Mouse (Mus musculus): ENCODE results near the gene Mllt1. TPM values are rescaled to one million over a fixed set of nuclear protein-coding genes. Genes with fewer than 3 reads are reported as not detected.

The Mllt1 gene
- polyA plus RNA-seq (2014; fragmentation: Nextera tagmentation; extraction: Ambion mirVana): 26.0 and 32.2 TPM in 2 replicates

DNA sequence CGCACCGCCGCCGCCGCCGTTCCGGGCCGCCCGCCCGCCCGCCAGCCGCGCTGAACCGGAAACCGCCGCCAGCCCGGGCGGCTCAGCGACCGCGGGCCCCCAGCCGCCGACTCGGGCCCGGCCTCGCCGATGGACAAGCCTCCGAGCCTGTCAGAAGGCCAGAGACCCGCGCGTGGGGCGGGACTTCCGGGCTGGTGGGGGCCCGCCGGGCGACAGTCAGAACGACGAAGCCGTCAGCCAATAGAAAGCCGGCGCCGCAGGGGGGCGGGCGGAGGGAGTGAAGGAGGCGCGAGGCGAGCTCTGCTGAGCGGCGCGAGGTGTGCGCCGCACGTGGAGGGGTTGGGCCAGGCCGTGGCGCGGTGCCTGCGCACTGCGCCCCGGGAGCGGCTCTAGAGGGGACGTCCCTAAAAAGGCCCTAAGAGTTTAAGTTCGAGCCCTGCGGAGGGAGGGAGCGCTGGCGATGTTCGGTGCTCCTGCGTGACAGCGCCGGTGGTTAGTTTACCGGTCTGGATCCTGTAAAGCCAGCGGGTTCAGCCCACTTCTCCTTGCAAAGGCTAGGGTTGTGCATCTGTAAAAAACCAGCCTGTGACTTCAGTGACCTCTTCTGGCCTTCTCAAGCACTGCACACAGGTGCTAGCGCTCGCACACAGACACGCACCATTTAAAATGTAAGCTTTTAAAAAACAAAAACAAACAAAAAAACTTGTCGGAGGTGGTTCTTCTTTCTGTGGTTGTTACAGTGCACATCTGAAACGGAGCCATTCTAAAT, at the start of gene Mllt1:
TSS of gene Mllt1 (minus strand) at position 53 of the 769 bp plus-strand sequence.
- Histone ChIP-seq H3K9ac (ENCODE audit: low read depth, low read length) (peak within 1 kb of the TSS; percentile 98), H3K4me3 (ENCODE audit: low read depth, low read length) (peak within 1 kb of the TSS; percentile 96)
- ATAC-seq (ENCODE audit: low FRiP score): peak; percentile 99

GRCm38 (mm10) chr17:56984886-56985285, 49.7 kb upstream of the Mllt1 start:
- Histone ChIP-seq H3K4me2 (replicated peaks; ENCODE audit: low read depth, low read length) (no peak overlapping the region), H3K4me1 (replicated peaks; ENCODE audit: control insufficient read depth, insufficient read depth, low read length) (no peaks in the 10 kb centered on the region), H3K27ac (ENCODE audit: low read depth, low read length) (no peak overlapping the region), H3K36me3 (ENCODE audit: control insufficient read depth, insufficient read depth, low read length) (no peaks in the 10 kb centered on the region), H3K27me3 (ENCODE audit: control insufficient read depth, insufficient read depth, low read length) (no peaks in the 10 kb centered on the region), H3K4me3 (ENCODE audit: low read depth, low read length) (no peak overlapping the region), H3K9me3 (ENCODE audit: control insufficient read depth, low read length) (no peaks in the 10 kb centered on the region), H3K9ac (ENCODE audit: low read depth, low read length) (no peak overlapping the region)
- DNase-seq (ENCODE audit: low spot score) (no peak), ATAC-seq (ENCODE audit: low FRiP score) (no peak)
- 82% methylated on average over 9 of the region's 9 CpGs for WGBS

More for the DNA sequence above, at the start of gene Mllt1:
- Histone ChIP-seq H3K9me3 (ENCODE audit: control insufficient read depth, low read length) (no peaks in the 10 kb centered on the region), H3K36me3 (ENCODE audit: control insufficient read depth, insufficient read depth, low read length) (no peaks in the 10 kb centered on the region), H3K27ac (ENCODE audit: low read depth, low read length) (peak within 1 kb of the TSS; percentile 67), H3K4me1 (replicated peaks; ENCODE audit: control insufficient read depth, insufficient read depth, low read length) (peaks cover 5% of the 10 kb centered on the region; the same call in 1 of the 2 replicates), H3K4me2 (replicated peaks; ENCODE audit: low read depth, low read length) (peak within 1 kb of the TSS; percentile 69), H3K27me3 (ENCODE audit: control insufficient read depth, insufficient read depth, low read length) (no peaks in the 10 kb centered on the region)
- WGBS: 3% methylated on average over 42 of the region's 76 CpGs
- DNase-seq (ENCODE audit: low spot score): peak; percentile 100

DNA sequence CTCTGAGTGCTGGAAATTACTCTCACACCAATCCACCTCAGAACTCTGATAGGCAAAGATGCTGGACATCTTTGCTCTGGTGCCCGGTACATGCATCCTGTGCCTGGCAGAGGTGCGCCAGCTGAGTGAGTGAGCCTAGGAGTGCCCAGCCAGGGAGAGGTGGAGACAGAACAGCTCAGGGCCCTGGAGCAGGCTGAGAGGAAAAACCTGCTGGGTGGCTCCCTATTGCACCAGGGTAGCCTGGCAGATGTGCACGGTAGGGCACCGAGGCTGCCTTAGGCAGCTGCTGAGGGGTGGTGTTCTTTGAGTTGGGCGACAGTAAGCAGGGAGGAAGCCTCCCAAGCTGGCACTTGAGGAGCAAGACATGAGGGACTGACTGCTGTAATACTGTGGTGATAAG, 46.8 kb upstream of the Mllt1 start, which contains the start of gene Acer1:
TSS of gene Acer1 (minus strand) at position 114 of the 400 bp plus-strand sequence.
- WGBS: 78% methylated on average over 5 of the region's 5 CpGs
- H3K4me1 ChIP-seq (replicated peaks; ENCODE audit: control insufficient read depth, insufficient read depth, low read length): no peaks in the 10 kb centered on the region

GRCm38 (mm10) chr17:56981049-56981448, 45.8 kb upstream of the Mllt1 start:
- H3K9me3 ChIP-seq (ENCODE audit: control insufficient read depth, low read length): no peaks in the 10 kb centered on the region
- WGBS: 84% methylated on average over 7 of the region's 7 CpGs
- no peak overlapping the region for H3K9ac ChIP-seq (ENCODE audit: low read depth, low read length)
- no peak overlapping the region for H3K27ac ChIP-seq (ENCODE audit: low read depth, low read length)
- ATAC-seq (ENCODE audit: low FRiP score): no peak
- no peak overlapping the region for H3K4me3 ChIP-seq (ENCODE audit: low read depth, low read length)
- DNase-seq (ENCODE audit: low spot score): no peak
- no peaks in the 10 kb centered on the region for H3K4me1 ChIP-seq (replicated peaks; ENCODE audit: control insufficient read depth, insufficient read depth, low read length)
- H3K27me3 ChIP-seq (ENCODE audit: control insufficient read depth, insufficient read depth, low read length): no peaks in the 10 kb centered on the region
- H3K36me3 ChIP-seq (ENCODE audit: control insufficient read depth, insufficient read depth, low read length): no peaks in the 10 kb centered on the region
- no peak overlapping the region for H3K4me2 ChIP-seq (replicated peaks; ENCODE audit: low read depth, low read length)

More for the DNA sequence above, 46.8 kb upstream of the Mllt1 start, which contains the start of gene Acer1:
- Histone ChIP-seq H3K4me3 (ENCODE audit: low read depth, low read length) (no peak within 1 kb of the TSS), H3K27me3 (ENCODE audit: control insufficient read depth, insufficient read depth, low read length) (no peaks in the 10 kb centered on the region), H3K4me2 (replicated peaks; ENCODE audit: low read depth, low read length) (no peak within 1 kb of the TSS), H3K27ac (ENCODE audit: low read depth, low read length) (no peak within 1 kb of the TSS), H3K9ac (ENCODE audit: low read depth, low read length) (no peak within 1 kb of the TSS), H3K9me3 (ENCODE audit: control insufficient read depth, low read length) (no peaks in the 10 kb centered on the region), H3K36me3 (ENCODE audit: control insufficient read depth, insufficient read depth, low read length) (no peaks in the 10 kb centered on the region)
- no peak for ATAC-seq (ENCODE audit: low FRiP score)
- DNase-seq (ENCODE audit: low spot score): no peak

DNA sequence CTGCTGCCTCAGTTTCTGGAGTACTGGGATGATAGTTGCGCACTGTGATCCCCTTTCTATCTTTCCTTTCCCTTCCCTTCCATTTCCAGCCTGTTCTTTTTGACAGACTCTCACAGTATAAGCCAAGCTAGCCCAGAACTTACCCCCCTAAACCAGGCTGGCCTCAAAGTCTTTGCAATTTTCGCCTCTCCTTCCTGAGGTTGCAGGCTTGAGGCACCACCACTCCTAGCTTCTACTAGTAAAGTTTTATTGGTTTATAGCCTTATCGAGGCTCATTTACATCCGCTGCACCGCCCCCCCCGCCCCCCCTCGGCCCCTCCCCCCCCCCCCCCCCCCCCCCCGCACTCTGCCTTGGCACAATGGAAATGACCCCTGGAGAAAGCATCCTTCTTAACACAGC, 44.3 kb upstream of the Mllt1 start:
- Histone ChIP-seq H3K4me2 (replicated peaks; ENCODE audit: low read depth, low read length) (no peak overlapping the region), H3K4me1 (replicated peaks; ENCODE audit: control insufficient read depth, insufficient read depth, low read length) (no peaks in the 10 kb centered on the region), H3K36me3 (ENCODE audit: control insufficient read depth, insufficient read depth, low read length) (no peaks in the 10 kb centered on the region), H3K27ac (ENCODE audit: low read depth, low read length) (no peak overlapping the region), H3K9me3 (ENCODE audit: control insufficient read depth, low read length) (no peaks in the 10 kb centered on the region), H3K9ac (ENCODE audit: low read depth, low read length) (no peak overlapping the region), H3K4me3 (ENCODE audit: low read depth, low read length) (no peak overlapping the region), H3K27me3 (ENCODE audit: control insufficient read depth, insufficient read depth, low read length) (no peaks in the 10 kb centered on the region)
- WGBS: 39% methylated on average over 7 of the region's 8 CpGs
- DNase-seq (ENCODE audit: low spot score): no peak
- no peak for ATAC-seq (ENCODE audit: low FRiP score)

DNA sequence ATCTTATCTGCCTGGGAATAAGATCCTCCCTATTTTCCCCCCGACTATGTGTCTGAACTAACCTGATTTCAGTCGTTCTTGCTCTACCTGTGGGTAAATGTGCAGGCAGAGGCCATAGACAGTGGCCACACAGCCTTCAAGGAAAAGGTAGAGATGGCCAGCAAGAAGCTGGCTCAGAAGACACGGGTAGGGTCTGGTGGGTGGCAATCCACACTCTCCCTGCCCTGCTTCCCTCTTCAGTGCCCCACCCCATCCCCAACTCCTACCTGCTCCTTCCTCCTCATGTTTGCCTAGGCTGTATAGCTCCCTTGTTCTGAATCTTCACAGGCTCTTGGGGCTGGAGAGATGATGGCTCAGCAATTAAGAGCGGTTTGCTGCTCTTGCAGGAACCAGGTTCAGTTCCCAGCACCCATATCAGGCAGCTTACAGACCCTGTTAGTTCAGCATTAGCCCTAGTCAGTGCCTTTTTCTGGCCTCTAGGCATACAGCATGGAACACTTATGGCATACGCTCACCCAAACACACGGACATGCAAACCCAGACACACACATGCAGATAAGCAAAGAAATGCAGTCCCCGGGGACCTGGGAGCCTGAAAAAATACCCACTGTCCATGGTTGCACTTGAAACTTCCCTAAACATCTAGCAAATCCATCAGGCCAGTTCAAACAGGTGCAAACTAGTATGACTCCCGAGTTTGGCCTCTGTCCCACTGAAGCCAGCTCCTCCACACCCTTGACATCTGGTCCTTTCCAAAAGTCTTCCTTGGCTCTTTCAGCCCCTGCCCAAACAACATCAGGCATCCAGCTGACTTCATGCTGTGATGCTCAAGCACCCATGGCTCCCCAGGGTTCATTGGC, 41.5 kb upstream of the Mllt1 start:
- no peak for ATAC-seq (ENCODE audit: low FRiP score)
- no peak overlapping the region for H3K9ac ChIP-seq (ENCODE audit: low read depth, low read length)
- H3K4me2 ChIP-seq (replicated peaks; ENCODE audit: low read depth, low read length): no peak overlapping the region
- WGBS: 77% methylated on average over 8 of the region's 8 CpGs
- DNase-seq (ENCODE audit: low spot score): no peak
- no peak overlapping the region for H3K4me3 ChIP-seq (ENCODE audit: low read depth, low read length)
- H3K9me3 ChIP-seq (ENCODE audit: control insufficient read depth, low read length): no peaks in the 10 kb centered on the region
- H3K4me1 ChIP-seq (replicated peaks; ENCODE audit: control insufficient read depth, insufficient read depth, low read length): no peaks in the 10 kb centered on the region
- H3K27me3 ChIP-seq (ENCODE audit: control insufficient read depth, insufficient read depth, low read length): no peaks in the 10 kb centered on the region
- no peaks in the 10 kb centered on the region for H3K36me3 ChIP-seq (ENCODE audit: control insufficient read depth, insufficient read depth, low read length)
- H3K27ac ChIP-seq (ENCODE audit: low read depth, low read length): no peak overlapping the region

GRCm38 (mm10) chr17:56975391-56975790, 40.2 kb upstream of the Mllt1 start:
- Histone ChIP-seq H3K4me3 (ENCODE audit: low read depth, low read length) (no peak overlapping the region), H3K36me3 (ENCODE audit: control insufficient read depth, insufficient read depth, low read length) (no peaks in the 10 kb centered on the region), H3K4me1 (replicated peaks; ENCODE audit: control insufficient read depth, insufficient read depth, low read length) (no peaks in the 10 kb centered on the region), H3K9me3 (ENCODE audit: control insufficient read depth, low read length) (no peaks in the 10 kb centered on the region), H3K4me2 (replicated peaks; ENCODE audit: low read depth, low read length) (no peak overlapping the region), H3K27ac (ENCODE audit: low read depth, low read length) (no peak overlapping the region), H3K9ac (ENCODE audit: low read depth, low read length) (no peak overlapping the region), H3K27me3 (ENCODE audit: control insufficient read depth, insufficient read depth, low read length) (no peaks in the 10 kb centered on the region)
- ATAC-seq (ENCODE audit: low FRiP score): no peak
- no peak for DNase-seq (ENCODE audit: low spot score)
- 74% methylated on average over 3 of the region's 3 CpGs for WGBS

- H3K27me3 ChIP-seq (ENCODE audit: control insufficient read depth, insufficient read depth, low read length): peaks cover 2% of the 10 kb centered on the region; the same call in 1 of the 2 replicates
- DNase-seq (ENCODE audit: low spot score) (no peak), ATAC-seq (ENCODE audit: low FRiP score) (no peak)
- H3K36me3 ChIP-seq (ENCODE audit: control insufficient read depth, insufficient read depth, low read length): no peaks in the 10 kb centered on the region
- H3K27ac ChIP-seq (ENCODE audit: low read depth, low read length): no peak overlapping the region
- 68% methylated on average over 5 of the region's 5 CpGs for WGBS
- H3K4me1 ChIP-seq (replicated peaks; ENCODE audit: control insufficient read depth, insufficient read depth, low read length): no peaks in the 10 kb centered on the region
- H3K9me3 ChIP-seq (ENCODE audit: control insufficient read depth, low read length): no peaks in the 10 kb centered on the region
- H3K9ac ChIP-seq (ENCODE audit: low read depth, low read length): no peak overlapping the region
- H3K4me3 ChIP-seq (ENCODE audit: low read depth, low read length): no peak overlapping the region
- H3K4me2 ChIP-seq (replicated peaks; ENCODE audit: low read depth, low read length): no peak overlapping the region
Observed at GRCm38 (mm10) chr17:56974708-56975240, 39.6 kb upstream of the Mllt1 start.
